Mouse (Mus musculus): Measurements from ENCODE around the gene Neb. TPM values are rescaled to one million over a fixed set of nuclear protein-coding genes. Genes with fewer than 3 reads are reported as not detected.

Gene Neb
- 2.9 TPM for total RNA-seq (2023)

GRCm38 (mm10) chr2:52378448-52378804 is at the start of gene Neb:
Neb (minus strand) TSS chr2:52378474.

GRCm38 (mm10) chr2:52424747-52425522 is 46.7 kb upstream of the Neb start, which contains the start of gene Arl5a:
Arl5a (minus strand) TSS chr2:52424901.

Other genes starting within 250 kb of the Neb start
- gene Arl5a, start 46.4 kb upstream of the Neb start, total RNA-seq (2023): 28.3 TPM